Mouse (Mus musculus) spleen, adult 2 months (tissue): Measurements from ENCODE around the gene Fignl2.

ENCODE experiments used
- CTCF ChIP-seq: fragments of 200-500 bp; IDR thresholded peaks from 2 replicates; pipeline ENCODE4 v1.5.1; 2011; ENCODE audit warnings: mild to moderate bottlenecking, inconsistent platforms; ENCODE audit not compliant: insufficient read depth, insufficient read length, insufficient replicate concordance; ENCODE audit errors: extremely low read depth
- POLR2A ChIP-seq: fragments of 200-500 bp; IDR thresholded peaks from 2 replicates; pipeline ENCODE4 v1.6.1; 2011; ENCODE audit warnings: low read depth, low read length, inconsistent platforms

DNA sequence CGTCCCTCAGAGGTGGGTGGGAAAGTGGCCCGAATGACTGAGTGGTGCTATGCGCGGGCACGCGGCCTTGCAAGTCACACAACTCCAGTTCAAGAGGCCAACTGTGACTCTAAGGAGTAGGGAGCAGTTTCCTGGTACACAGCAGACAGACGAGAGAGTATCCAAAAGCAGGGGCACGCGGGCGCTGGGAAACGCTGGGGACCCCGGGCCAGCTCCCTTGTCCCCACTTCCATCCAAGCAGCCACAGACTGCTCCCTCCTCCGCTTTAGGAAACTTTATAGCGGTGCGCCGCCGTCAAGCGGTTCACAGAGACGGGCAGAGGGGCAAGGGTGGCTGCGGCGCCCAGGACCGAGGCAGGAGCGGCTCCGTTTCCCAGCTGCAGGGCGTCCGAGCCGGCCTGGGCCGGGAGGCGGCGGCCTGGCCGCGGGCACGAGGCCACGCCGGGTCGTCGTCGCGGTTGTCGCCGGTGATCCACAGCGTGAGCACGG is 32.3 kb downstream of the Fignl2 start:
- no peak for TF ChIP-seq CTCF
- no peak for TF ChIP-seq POLR2A
